Mouse (Mus musculus): ENCODE data around the gene Olfr543. TPM values are rescaled to one million over a fixed set of nuclear protein-coding genes. Genes with fewer than 3 reads are reported as not detected.
"Not testable (repeated sequence)": the region's sequence is repeated elsewhere in the genome, so short reads cannot be mapped to it uniquely, and the experiment has no call there.

The Olfr543 gene
- not detected in 3 replicates for total RNA-seq (2017)

DNA sequence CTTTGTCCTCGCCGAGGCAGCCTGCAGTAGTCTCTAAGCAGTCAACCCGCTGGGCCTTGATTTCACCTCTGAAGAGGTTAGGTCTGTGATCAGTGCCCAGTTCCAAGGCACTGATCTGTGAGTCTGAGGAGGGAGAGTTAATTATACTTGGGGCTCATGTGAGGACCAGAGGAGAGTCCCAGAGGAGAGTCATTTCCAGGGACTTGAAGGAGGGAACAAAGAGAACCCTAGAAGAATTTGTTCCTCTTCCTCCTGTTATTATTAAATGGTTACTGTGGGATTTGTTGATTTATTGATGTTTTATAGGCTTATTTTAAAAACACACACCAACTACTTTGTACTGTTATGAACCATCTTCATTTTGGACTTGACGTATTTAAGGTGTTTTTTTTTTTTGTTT lies at the start of gene Olfr543:
Gene Olfr543, minus strand, starts transcription at position 101 of the 400 bp plus-strand sequence.
- no peak for ATAC-seq (replicated peaks; ENCODE audit: insufficient number of reproducible peaks, low FRiP score, low TSS enrichment, poor library complexity, severe bottlenecking)

- no peak for ATAC-seq (replicated peaks; ENCODE audit: insufficient number of reproducible peaks, low FRiP score, low TSS enrichment, poor library complexity, severe bottlenecking)
Measured at GRCm38 (mm10) chr7:102529052-102529451, 47.6 kb upstream of the Olfr543 start.

DNA sequence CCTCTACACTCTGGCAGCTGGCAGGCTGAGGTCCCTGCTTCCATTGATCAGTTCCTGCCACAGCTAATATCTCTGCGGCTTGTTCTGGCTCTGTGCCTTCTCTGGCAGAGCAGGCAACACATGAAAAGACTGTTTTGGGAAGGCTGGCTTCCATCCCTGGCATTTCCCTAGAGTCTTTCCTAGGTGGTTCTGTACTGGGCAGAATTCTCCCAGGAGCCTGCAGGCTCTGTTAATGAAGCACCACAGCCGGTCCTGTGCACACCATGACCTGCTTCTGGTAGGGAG lies 35.5 kb upstream of the Olfr543 start:
- no peak for ATAC-seq (replicated peaks; ENCODE audit: insufficient number of reproducible peaks, low FRiP score, low TSS enrichment, poor library complexity, severe bottlenecking)

- no peak for ATAC-seq (replicated peaks; ENCODE audit: insufficient number of reproducible peaks, low FRiP score, low TSS enrichment, poor library complexity, severe bottlenecking)
Measured at GRCm38 (mm10) chr7:102516261-102517050, 35.0 kb upstream of the Olfr543 start.

DNA sequence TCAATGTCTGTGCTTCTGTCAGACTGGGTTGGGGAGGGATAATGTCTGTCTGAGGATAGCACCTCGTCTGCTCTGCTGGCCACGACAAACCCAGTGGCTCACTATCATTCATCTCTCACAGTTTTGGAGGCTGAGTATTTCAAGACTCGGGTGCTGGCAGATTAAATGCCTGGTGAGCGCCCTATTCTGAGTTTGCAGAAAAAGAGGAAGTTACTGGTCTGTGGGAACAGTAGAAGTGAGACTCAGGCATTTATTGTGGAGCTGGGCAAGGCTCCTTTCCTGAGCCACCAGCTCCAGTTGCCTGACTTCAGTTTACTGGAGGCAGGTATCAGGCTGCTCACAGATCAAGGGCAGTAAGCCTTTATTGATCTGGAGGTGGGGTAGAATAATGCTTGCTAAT lies 32.7 kb upstream of the Olfr543 start:
- ATAC-seq (replicated peaks; ENCODE audit: insufficient number of reproducible peaks, low FRiP score, low TSS enrichment, poor library complexity, severe bottlenecking): no peak

GRCm38 (mm10) chr7:102512814-102513435 lies 31.4 kb upstream of the Olfr543 start:
- ATAC-seq (replicated peaks; ENCODE audit: insufficient number of reproducible peaks, low FRiP score, low TSS enrichment, poor library complexity, severe bottlenecking): peak; percentile 60

- ATAC-seq (replicated peaks; ENCODE audit: insufficient number of reproducible peaks, low FRiP score, low TSS enrichment, poor library complexity, severe bottlenecking): no peak
Measured at GRCm38 (mm10) chr7:102511927-102512326, 30.4 kb upstream of the Olfr543 start.

DNA sequence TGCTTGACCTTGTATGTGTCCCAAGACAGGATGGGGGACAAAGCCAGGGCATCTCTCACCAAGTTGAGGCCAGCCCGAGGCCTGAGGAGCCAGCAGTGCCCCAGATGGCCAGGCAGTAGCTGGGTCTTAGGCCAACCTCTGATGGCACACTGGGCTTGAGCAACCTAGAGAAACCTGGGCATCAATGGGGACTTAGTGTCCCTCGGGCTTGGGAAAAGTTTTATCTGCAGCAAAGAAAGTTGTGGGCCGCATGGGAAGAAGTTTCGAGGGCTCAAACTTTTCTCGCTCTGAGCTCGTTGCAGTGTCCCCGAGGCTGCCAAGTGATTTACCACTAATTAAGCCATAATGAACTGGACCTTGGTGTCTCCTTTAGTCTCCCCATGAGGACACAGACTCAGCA lies 28.2 kb upstream of the Olfr543 start:
- no peak for ATAC-seq (replicated peaks; ENCODE audit: insufficient number of reproducible peaks, low FRiP score, low TSS enrichment, poor library complexity, severe bottlenecking)

- no peak for ATAC-seq (replicated peaks; ENCODE audit: insufficient number of reproducible peaks, low FRiP score, low TSS enrichment, poor library complexity, severe bottlenecking)
Measured at GRCm38 (mm10) chr7:102508666-102509065, 27.2 kb upstream of the Olfr543 start.

GRCm38 (mm10) chr7:102508066-102508465 lies 26.6 kb upstream of the Olfr543 start:
- no peak for ATAC-seq (replicated peaks; ENCODE audit: insufficient number of reproducible peaks, low FRiP score, low TSS enrichment, poor library complexity, severe bottlenecking)

DNA sequence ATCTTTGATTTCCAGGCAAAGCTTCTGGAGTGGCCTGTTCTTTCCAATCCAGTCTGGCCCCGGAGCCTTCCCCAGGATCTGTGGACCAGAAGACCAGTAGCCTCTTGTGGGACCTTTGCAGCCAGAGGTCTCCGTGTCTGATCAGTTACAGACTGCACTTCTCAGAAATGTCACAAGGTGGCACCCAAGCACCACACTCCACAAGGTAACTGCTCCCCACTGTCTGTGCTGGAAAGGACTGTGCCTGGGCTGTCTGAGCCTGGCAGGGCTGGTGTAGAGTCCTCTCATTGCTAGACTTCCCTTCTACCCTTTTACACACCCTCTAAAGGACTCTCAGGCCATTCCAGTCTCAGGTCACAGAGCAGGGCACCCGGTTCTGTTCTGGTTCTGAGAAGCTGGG lies 25.4 kb upstream of the Olfr543 start:
- ATAC-seq (replicated peaks; ENCODE audit: insufficient number of reproducible peaks, low FRiP score, low TSS enrichment, poor library complexity, severe bottlenecking): 0 out of 2 replicates have a peak, but pooled peaks have one; percentile 49

DNA sequence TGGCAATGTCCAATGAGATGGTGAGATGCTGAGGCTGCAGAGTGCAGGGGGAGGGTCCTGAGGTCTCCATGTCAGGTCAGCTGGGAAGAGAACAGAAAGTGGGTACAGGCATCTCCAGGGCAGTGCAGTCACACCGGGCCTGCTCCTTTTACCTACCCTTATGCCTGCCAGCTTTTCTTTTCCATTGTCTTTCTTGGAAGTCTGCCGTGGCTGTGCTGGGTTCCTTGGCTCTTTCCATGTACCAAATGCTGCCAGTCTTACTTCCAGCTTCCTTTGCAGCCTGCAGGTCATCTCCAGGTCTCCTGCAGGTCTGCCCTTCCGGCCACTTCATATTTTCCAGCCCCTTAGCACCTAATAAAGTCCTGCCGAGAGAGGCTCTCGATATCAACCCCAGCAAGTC lies 20.5 kb upstream of the Olfr543 start:
- ATAC-seq (replicated peaks; ENCODE audit: insufficient number of reproducible peaks, low FRiP score, low TSS enrichment, poor library complexity, severe bottlenecking): no peak

DNA sequence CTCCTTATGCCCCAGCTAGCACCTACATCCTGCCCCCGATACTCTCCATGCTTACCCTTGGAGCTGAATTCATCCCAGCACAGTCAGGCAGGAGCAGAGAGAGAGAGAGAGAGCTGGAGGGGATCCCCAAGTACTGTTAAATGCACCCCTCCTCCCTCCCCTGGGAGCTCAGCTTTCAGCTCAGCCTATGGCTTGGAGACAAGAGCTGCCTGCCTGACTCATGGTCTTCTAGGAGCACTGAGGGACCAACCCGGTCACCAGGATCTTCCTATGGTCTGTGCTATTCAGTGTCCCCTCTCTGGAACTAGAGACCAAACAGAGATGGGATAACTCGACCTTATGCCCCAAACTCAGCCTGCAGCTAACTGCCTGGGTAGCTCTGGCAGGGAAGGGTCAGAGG lies 18.0 kb upstream of the Olfr543 start, which contains the start of gene Olfr545:
Gene Olfr545, minus strand, starts transcription at position 101 of the 400 bp plus-strand sequence.
- no peak for ATAC-seq (replicated peaks; ENCODE audit: insufficient number of reproducible peaks, low FRiP score, low TSS enrichment, poor library complexity, severe bottlenecking)

- ATAC-seq (replicated peaks; ENCODE audit: insufficient number of reproducible peaks, low FRiP score, low TSS enrichment, poor library complexity, severe bottlenecking): 0 out of 2 replicates have a peak, but pooled peaks have one; percentile 50
Measured at GRCm38 (mm10) chr7:102494416-102494815, 12.9 kb upstream of the Olfr543 start.

- no peak for ATAC-seq (replicated peaks; ENCODE audit: insufficient number of reproducible peaks, low FRiP score, low TSS enrichment, poor library complexity, severe bottlenecking)
Measured at GRCm38 (mm10) chr7:102488161-102488560, 6.7 kb upstream of the Olfr543 start, which contains the start of gene Olfr544. Gene Olfr544 (minus strand): TSS chr7:102488313.

DNA sequence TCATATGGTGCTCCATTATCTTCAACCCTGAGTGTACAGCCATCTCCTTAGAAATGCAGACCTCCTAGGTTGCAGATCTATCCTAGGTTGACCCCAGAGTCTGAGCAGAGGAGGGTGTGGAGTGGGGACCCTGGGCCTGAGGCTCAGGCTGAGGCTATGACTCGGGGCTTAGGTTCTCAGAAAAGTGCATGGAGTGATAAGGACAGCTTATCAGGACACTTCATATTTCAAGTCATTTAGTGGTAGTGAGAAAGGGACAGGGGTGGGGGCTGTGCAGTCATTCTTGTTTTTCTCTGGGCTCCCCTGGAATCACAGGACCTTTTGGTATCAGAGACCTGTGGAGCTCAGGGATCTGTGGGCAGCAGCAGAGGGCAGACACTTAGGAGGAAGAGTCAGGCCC lies 4.6 kb upstream of the Olfr543 start:
- no peak for ATAC-seq (replicated peaks; ENCODE audit: insufficient number of reproducible peaks, low FRiP score, low TSS enrichment, poor library complexity, severe bottlenecking)

DNA sequence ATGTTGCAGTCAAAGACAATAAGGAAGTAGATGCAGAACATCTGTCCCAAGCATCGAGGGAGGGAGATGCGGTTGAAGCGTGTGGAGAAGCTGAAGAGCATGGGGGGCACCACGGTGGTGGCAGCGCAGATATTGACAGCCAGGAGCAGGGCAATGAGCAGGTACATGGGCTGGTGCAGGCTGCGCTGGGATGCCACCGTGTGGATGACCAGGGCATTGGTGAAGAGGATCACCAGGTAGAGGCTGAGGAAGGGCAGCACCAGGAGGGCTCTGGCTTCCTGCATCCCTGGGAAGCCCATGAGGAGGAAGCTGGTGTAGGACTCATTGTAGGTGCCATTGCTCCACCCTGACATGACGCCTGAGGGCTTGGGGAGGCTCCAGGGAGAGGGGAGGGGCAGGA lies 3.3 kb upstream of the Olfr543 start:
- not testable (repeated sequence) for ATAC-seq (replicated peaks; ENCODE audit: insufficient number of reproducible peaks, low FRiP score, low TSS enrichment, poor library complexity, severe bottlenecking)

DNA sequence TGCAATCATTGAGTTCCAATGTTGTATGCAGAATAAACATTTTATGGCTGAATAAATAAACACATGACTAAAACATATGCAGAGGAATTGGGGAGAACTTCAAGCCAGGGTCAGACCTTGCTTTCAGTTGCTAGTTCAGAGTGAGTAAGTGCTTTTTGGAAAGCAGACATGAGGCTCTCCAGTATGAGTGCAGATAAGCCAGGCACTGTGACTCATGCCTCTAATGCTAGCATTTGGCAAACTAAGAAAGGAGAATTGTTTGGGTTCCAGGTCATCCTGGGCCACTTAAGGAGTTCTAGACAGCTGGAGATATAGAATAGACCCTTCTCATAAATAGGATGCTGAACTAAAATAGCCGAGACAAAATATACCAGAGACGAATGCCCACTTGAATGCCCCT lies 2.2 kb upstream of the Olfr543 start:
- no peak for ATAC-seq (replicated peaks; ENCODE audit: insufficient number of reproducible peaks, low FRiP score, low TSS enrichment, poor library complexity, severe bottlenecking)

DNA sequence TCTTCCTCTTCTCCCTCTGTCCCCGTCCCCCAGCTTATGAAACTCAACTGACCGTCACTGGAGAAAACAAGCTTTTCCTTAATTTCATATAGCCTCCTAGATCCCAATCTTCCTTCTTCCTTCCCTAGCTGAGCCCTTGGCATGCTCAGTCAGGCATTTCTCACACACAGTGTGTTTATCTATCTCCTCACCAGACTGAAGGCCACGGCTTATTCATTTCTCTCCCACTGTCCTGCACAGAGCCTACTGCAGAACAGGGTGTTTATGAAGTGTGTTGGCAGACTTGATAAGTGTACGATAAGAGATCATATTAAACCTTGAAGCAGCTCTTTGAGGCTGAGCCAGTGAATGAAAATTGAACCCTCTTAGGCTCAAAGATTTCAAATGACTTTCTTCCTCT lies 658 bp downstream of the Olfr543 start:
- no peak for ATAC-seq (replicated peaks; ENCODE audit: insufficient number of reproducible peaks, low FRiP score, low TSS enrichment, poor library complexity, severe bottlenecking)

GRCm38 (mm10) chr7:102479368-102480078 lies 2.0 kb downstream of the Olfr543 start:
- no peak for ATAC-seq (replicated peaks; ENCODE audit: insufficient number of reproducible peaks, low FRiP score, low TSS enrichment, poor library complexity, severe bottlenecking)
